Mouse (Mus musculus) cerebellum, adult 2 months (tissue): ENCODE results near the gene Ctsa.

Experiments used
- CTCF ChIP-seq: fragments of 200-500 bp; IDR thresholded peaks from 2 replicates; pipeline ENCODE4 v1.5.1; 2011; ENCODE audit warnings: low read depth, mild to moderate bottlenecking, control low read depth, low read length, moderate library complexity, borderline replicate concordance; ENCODE audit not compliant: insufficient read depth
- POLR2A ChIP-seq: fragments of 200-500 bp; IDR thresholded peaks from 2 replicates; pipeline ENCODE4 v1.6.1; 2011; ENCODE audit warnings: low read length, control low read depth, borderline replicate concordance; ENCODE audit not compliant: insufficient read depth

GRCm38 (mm10) chr2:164804533-164805331 lies 27.9 kb upstream of the Ctsa start, which contains the start of the genes Acot8 and Zswim3:
- TF ChIP-seq CTCF (no peak), POLR2A (peak; percentile 95)
